Mouse (Mus musculus): ENCODE data around the gene Cd24a. TPM values are rescaled to one million over a fixed set of nuclear protein-coding genes. Genes with fewer than 3 reads are reported as not detected.

Cd24a gene
- 486 and 489 TPM in 2 replicates for polyA plus RNA-seq (2015; fragmentation: Nextera tagmentation; extraction: Ambion mirVana)

DNA sequence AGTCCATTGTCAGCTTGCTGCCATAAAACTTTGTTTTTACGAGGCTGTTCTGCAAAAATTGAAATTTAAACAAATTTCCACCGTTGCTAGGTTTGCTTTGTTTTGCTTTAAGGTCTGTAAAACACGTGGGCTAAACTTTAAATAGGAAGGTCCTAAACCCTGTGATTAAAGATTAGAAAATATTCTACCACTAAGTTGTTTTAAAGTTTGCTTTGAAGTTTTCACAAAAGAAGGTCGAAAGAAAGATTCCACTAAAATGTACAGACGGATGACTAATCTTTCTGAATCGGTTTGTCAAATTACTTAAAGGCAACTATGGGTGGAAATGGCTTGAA, at the start of gene Cd24a:
Cd24a (plus strand) TSS at position 288 of the 335 bp plus-strand sequence.
- ATAC-seq (replicated peaks; ENCODE audit: low FRiP score, low read depth), result no peak

GRCm38 (mm10) chr10:43534382-43534781, 43.7 kb upstream of the Cd24a start:
- Histone ChIP-seq H3K4me1 (replicated peaks; ENCODE audit: insufficient read depth, low read length) (0 out of 2 replicates have a peak, but pooled peaks cover 6% of the 10 kb centered on the region), H3K27ac (no peak overlapping the region), H3K9me3 (replicated peaks; ENCODE audit: low read length) (no peaks in the 10 kb centered on the region), H3K27me3 (ENCODE audit: insufficient read depth, low read length) (no peaks in the 10 kb centered on the region), H3K9ac (ENCODE audit: low read depth, low read length) (no peak overlapping the region), H3K4me3 (replicated peaks; ENCODE audit: low read depth, low read length) (no peak overlapping the region), H3K36me3 (ENCODE audit: insufficient read depth, low read length) (peaks cover 29% of the 10 kb centered on the region), H3K4me2 (ENCODE audit: low read length) (no peak overlapping the region)
- ATAC-seq (replicated peaks; ENCODE audit: low FRiP score, low read depth), result no peak
- no peak for DNase-seq (ENCODE audit: low spot score)
- 62% methylated on average over 1 of the region's 1 CpGs for WGBS
- TF ChIP-seq CTCF (IDR thresholded peaks at IDR 0.05; ENCODE audit: low read depth), result no peak

More for the DNA sequence above, at the start of gene Cd24a:
- H3K4me3 ChIP-seq (replicated peaks; ENCODE audit: low read depth, low read length), result peak within 1 kb of the TSS; percentile 82
- WGBS, result 0% methylated on average over 6 of the region's 6 CpGs
- DNase-seq (ENCODE audit: low spot score), result no peak
- no peak for TF ChIP-seq CTCF (IDR thresholded peaks at IDR 0.05; ENCODE audit: low read depth)
- peak within 1 kb of the TSS; percentile 98 for H3K4me2 ChIP-seq (ENCODE audit: low read length)
- H3K9me3 ChIP-seq (replicated peaks; ENCODE audit: low read length), result no peaks in the 10 kb centered on the region
- no peaks in the 10 kb centered on the region for H3K36me3 ChIP-seq (ENCODE audit: insufficient read depth, low read length)
- no peaks in the 10 kb centered on the region for H3K4me1 ChIP-seq (replicated peaks; ENCODE audit: insufficient read depth, low read length)
- H3K9ac ChIP-seq (ENCODE audit: low read depth, low read length), result peak within 1 kb of the TSS; percentile 90
- no peaks in the 10 kb centered on the region for H3K27me3 ChIP-seq (ENCODE audit: insufficient read depth, low read length)
- peak within 1 kb of the TSS; percentile 99 for H3K27ac ChIP-seq

GRCm38 (mm10) chr10:43537652-43538051, 40.4 kb upstream of the Cd24a start:
- Histone ChIP-seq H3K27ac (peak overlapping the region; percentile 48), H3K9me3 (replicated peaks; ENCODE audit: low read length) (no peaks in the 10 kb centered on the region), H3K4me2 (ENCODE audit: low read length) (no peak overlapping the region), H3K36me3 (ENCODE audit: insufficient read depth, low read length) (peaks cover under 1% of the 10 kb centered on the region; the same call in 1 of the 2 replicates), H3K4me1 (replicated peaks; ENCODE audit: insufficient read depth, low read length) (peaks cover 8% of the 10 kb centered on the region; the same call in 1 of the 2 replicates), H3K27me3 (ENCODE audit: insufficient read depth, low read length) (no peaks in the 10 kb centered on the region), H3K4me3 (replicated peaks; ENCODE audit: low read depth, low read length) (no peak overlapping the region), H3K9ac (ENCODE audit: low read depth, low read length) (no peak overlapping the region)
- no peak for ATAC-seq (replicated peaks; ENCODE audit: low FRiP score, low read depth)
- WGBS, result 76% methylated on average over 7 of the region's 7 CpGs
- peak; percentile 39 for DNase-seq (ENCODE audit: low spot score)
- TF ChIP-seq CTCF (IDR thresholded peaks at IDR 0.05; ENCODE audit: low read depth), result no peak

DNA sequence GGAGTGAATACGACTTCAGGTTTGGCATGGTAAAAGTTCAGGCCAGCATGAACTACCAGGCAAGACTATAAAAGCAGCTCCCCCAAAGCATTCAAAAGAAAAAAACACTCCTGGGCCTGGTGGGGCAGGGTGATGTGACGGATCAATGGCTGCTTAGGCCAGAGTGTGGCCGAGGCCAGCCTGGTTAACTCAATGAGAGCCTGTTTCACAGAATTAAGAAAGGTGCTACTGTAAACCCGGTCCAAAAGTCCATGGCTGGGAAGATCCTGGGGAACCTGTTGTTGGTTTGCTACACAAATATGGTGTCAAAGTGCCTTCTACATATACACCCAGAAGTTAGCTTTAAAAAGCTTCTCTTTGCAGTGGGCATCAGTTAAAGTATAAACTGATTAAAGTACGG, 39.3 kb upstream of the Cd24a start:
- TF ChIP-seq CTCF (IDR thresholded peaks at IDR 0.05; ENCODE audit: low read depth), result no peak
- ATAC-seq (replicated peaks; ENCODE audit: low FRiP score, low read depth) (no peak), DNase-seq (ENCODE audit: low spot score) (no peak)
- WGBS, result 63% methylated on average over 5 of the region's 5 CpGs
- Histone ChIP-seq H3K36me3 (ENCODE audit: insufficient read depth, low read length) (no peaks in the 10 kb centered on the region), H3K4me2 (ENCODE audit: low read length) (peak overlapping the region; percentile 72; the same call in 1 of the 2 replicates), H3K9me3 (replicated peaks; ENCODE audit: low read length) (no peaks in the 10 kb centered on the region), H3K4me1 (replicated peaks; ENCODE audit: insufficient read depth, low read length) (peaks cover 8% of the 10 kb centered on the region; the same call in 1 of the 2 replicates), H3K9ac (ENCODE audit: low read depth, low read length) (no peak overlapping the region), H3K27ac (peak overlapping the region; percentile 40; the same call in 1 of the 2 replicates), H3K27me3 (ENCODE audit: insufficient read depth, low read length) (no peaks in the 10 kb centered on the region), H3K4me3 (replicated peaks; ENCODE audit: low read depth, low read length) (no peak overlapping the region)

DNA sequence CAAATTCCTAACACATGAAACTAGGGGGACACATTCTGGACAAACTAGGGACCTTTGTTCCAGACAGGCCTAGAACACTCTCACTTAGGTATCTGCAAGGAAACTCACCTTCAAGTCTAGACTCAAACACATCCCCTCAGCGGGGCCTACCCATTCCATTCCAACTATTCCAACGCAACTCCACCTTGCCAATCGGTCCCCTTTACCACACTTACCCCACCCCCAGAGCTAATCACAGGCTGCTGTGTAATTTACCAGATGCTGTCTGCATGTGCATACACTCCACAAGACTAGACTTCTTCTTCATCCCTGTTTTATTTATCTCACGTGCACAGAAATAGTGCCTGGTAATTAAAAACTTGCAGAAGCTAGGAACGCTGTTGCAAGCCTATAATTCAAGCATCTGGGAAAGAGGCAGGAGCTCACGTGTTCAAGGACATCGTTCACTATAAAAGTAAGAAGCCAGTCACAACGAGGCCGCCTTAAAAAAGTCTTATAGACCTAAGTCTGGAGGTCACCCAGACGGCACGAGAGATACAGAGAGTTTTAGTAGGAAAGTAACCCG, 38.3 kb upstream of the Cd24a start:
- TF ChIP-seq CTCF (IDR thresholded peaks at IDR 0.05; ENCODE audit: low read depth), result no peak
- DNase-seq (ENCODE audit: low spot score) (no peak), ATAC-seq (replicated peaks; ENCODE audit: low FRiP score, low read depth) (no peak)
- Histone ChIP-seq H3K9ac (ENCODE audit: low read depth, low read length) (peak overlapping the region; percentile 87), H3K36me3 (ENCODE audit: insufficient read depth, low read length) (no peaks in the 10 kb centered on the region), H3K27ac (peak overlapping the region; percentile 87), H3K9me3 (replicated peaks; ENCODE audit: low read length) (no peaks in the 10 kb centered on the region), H3K4me1 (replicated peaks; ENCODE audit: insufficient read depth, low read length) (peaks cover 8% of the 10 kb centered on the region; the same call in 1 of the 2 replicates), H3K27me3 (ENCODE audit: insufficient read depth, low read length) (no peaks in the 10 kb centered on the region), H3K4me3 (replicated peaks; ENCODE audit: low read depth, low read length) (peak overlapping the region; percentile 90), H3K4me2 (ENCODE audit: low read length) (peak overlapping the region; percentile 72)
- WGBS, result 12% methylated on average over 12 of the region's 12 CpGs

GRCm38 (mm10) chr10:43540442-43541152, 37.5 kb upstream of the Cd24a start, which contains the start of gene 1700021F05Rik:
Gene 1700021F05Rik (minus strand): TSS chr10:43540994.
- Histone ChIP-seq H3K36me3 (ENCODE audit: insufficient read depth, low read length) (no peaks in the 10 kb centered on the region), H3K9ac (ENCODE audit: low read depth, low read length) (peak within 1 kb of the TSS; percentile 87), H3K27me3 (ENCODE audit: insufficient read depth, low read length) (no peaks in the 10 kb centered on the region), H3K4me1 (replicated peaks; ENCODE audit: insufficient read depth, low read length) (peaks cover 8% of the 10 kb centered on the region; the same call in 1 of the 2 replicates), H3K9me3 (replicated peaks; ENCODE audit: low read length) (no peaks in the 10 kb centered on the region), H3K4me3 (replicated peaks; ENCODE audit: low read depth, low read length) (peak within 1 kb of the TSS; percentile 90), H3K27ac (peak within 1 kb of the TSS; percentile 87), H3K4me2 (ENCODE audit: low read length) (peak within 1 kb of the TSS; percentile 72)
- peak; percentile 96 for DNase-seq (ENCODE audit: low spot score)
- peak; percentile 97 for ATAC-seq (replicated peaks; ENCODE audit: low FRiP score, low read depth)
- WGBS, result under 1% methylated on average over 55 of the region's 56 CpGs
- TF ChIP-seq CTCF (IDR thresholded peaks at IDR 0.05; ENCODE audit: low read depth), result peak; percentile 88
